Mouse (Mus musculus) hindbrain, embryonic 14.5 days (tissue): Measurements from ENCODE around the gene Tnxb. TPM values are rescaled to one million over a fixed set of nuclear protein-coding genes. Genes with fewer than 3 reads are reported as not detected.
A peak's percentile ranks its signal among the peaks of the same experiment; 100 is the strongest.
"Not testable (repeated sequence)": the region's sequence is repeated elsewhere in the genome, so short reads cannot be mapped to it uniquely, and the experiment has no call there.

ENCODE experiments used
- ATAC-seq: fragments of 200-750 bp; cut with Nextera tagmentation; 2 replicates; pipeline ENCODE4 v1.8.0; 2017; ENCODE audit warnings: moderate number of reproducible peaks, mild to moderate bottlenecking, moderate TSS enrichment, moderate library complexity; ENCODE audit not compliant: low FRiP score
- DNase-seq: peaks from one replicate; pipeline ENCODE4 v3.0.0-alpha.2; 2015; ENCODE audit warnings: low spot score
- H3K27ac ChIP-seq: fragments of 300-500 bp; sonication (generic); 2 replicates; pipeline ENCODE4 v1.5.1; 2014; ENCODE audit warnings: mild to moderate bottlenecking, moderate library complexity
- H3K27me3 ChIP-seq: fragments of 300-500 bp; sonication (generic); 2 replicates; pipeline ENCODE4 v1.6.1; 2014; ENCODE audit warnings: mild to moderate bottlenecking, low read length, mixed read lengths; ENCODE audit not compliant: control insufficient read depth, insufficient read depth
- H3K36me3 ChIP-seq: fragments of 300-500 bp; sonication (generic); replicated peaks from 2 replicates; pipeline ENCODE4 v1.6.1; 2014; ENCODE audit not compliant: control insufficient read depth, insufficient read depth
- H3K4me1 ChIP-seq: fragments of 300-500 bp; sonication (generic); replicated peaks from 2 replicates; pipeline ENCODE4 v1.6.1; 2014; ENCODE audit warnings: antibody characterized with exemption, low read length, mixed read lengths; ENCODE audit not compliant: control insufficient read depth, insufficient read depth
- H3K4me2 ChIP-seq: fragments of 300-500 bp; sonication (generic); replicated peaks from 2 replicates; pipeline ENCODE4 v1.6.1; 2014; ENCODE audit warnings: mild to moderate bottlenecking, moderate library complexity
- H3K4me3 ChIP-seq: fragments of 300-500 bp; sonication (generic); replicated peaks from 2 replicates; pipeline ENCODE4 v1.5.1; 2014; ENCODE audit warnings: mild to moderate bottlenecking, low read length
- H3K9ac ChIP-seq: fragments of 300-500 bp; sonication (generic); 2 replicates; pipeline ENCODE4 v1.6.1; 2014
- H3K9me3 ChIP-seq: fragments of 300-500 bp; sonication (generic); 2 replicates; pipeline ENCODE4 v1.6.1; 2016; ENCODE audit warnings: low read length; ENCODE audit not compliant: control insufficient read depth
- WGBS: fragments of 180-500 bp; shearing (Covaris S2); extraction: QIAGEN DNeasy Blood & Tissue Kit; methylation state at CpG from one replicate; pipeline ENCODE4 v1.1.7; 2014; 5-methylcytosine and 5-hydroxymethylcytosine counted together
- polyA plus RNA-seq: library from polyadenylated mRNA; unstranded; fragments of >200 nt; fragmentation: Nextera tagmentation; extraction: Ambion mirVana; gene quantifications from 2 replicates; pipeline ENCODE4 v1.2.1, GENCODE M21; 2014

Tnxb gene
- polyA plus RNA-seq, 1 experiment from 2014 or later: 0.24 TPM

DNA sequence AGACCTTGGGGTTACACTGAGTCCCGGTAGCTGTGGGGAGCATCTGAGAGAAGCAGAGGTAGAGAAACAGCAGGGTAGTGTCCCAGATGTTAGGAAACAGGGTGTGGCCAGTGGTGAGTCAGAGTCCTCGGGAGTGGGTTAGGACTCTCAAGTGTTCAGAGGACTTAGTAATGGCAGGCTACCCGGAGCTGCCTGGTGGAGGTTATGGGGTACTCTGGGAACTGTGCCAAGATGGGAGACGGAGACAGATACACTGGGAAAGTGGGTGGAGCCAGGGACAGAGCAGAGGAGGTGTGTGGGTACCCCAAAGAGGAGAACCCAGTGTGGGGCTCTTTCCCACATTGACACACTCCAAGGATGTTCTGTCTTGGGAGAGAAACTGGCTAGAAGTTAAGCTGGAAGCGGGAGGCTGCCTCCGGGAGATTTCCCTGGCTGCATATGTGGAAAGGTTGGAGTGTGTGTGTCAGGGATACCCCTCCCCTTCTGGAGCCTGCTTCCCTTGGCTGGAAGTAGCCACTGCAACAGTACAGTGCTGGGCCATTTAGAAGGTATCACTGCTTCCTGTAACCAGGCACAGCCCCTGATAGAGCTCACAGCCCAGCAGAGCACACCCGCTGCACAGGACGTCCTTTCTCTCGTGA is 14.0 kb downstream of the Tnxb start:
- WGBS: 72% methylated on average over 9 of the region's 9 CpGs

GRCm38 (mm10) chr17:34685120-34686110 is 15.1 kb downstream of the Tnxb start:
- 79% methylated on average over 28 of the region's 28 CpGs for WGBS
- Histone ChIP-seq H3K36me3 (no peaks in the 10 kb centered on the region), H3K9ac (no peak overlapping the region), H3K9me3 (no peaks in the 10 kb centered on the region), H3K4me2 (no peak overlapping the region), H3K27ac (no peak overlapping the region), H3K4me3 (no peak overlapping the region), H3K27me3 (no peaks in the 10 kb centered on the region), H3K4me1 (no peaks in the 10 kb centered on the region)
- ATAC-seq: 0 out of 2 replicates have a peak, but pooled peaks have one; percentile 21
- DNase-seq: peak; percentile 70

More for the DNA sequence above, 14.0 kb downstream of the Tnxb start:
- Histone ChIP-seq H3K4me2 (no peak overlapping the region), H3K4me1 (no peaks in the 10 kb centered on the region), H3K27me3 (no peaks in the 10 kb centered on the region), H3K36me3 (no peaks in the 10 kb centered on the region), H3K9ac (no peak overlapping the region), H3K9me3 (no peaks in the 10 kb centered on the region), H3K27ac (no peak overlapping the region), H3K4me3 (no peak overlapping the region)
- ATAC-seq: peak; percentile 37; the same call in 1 of the 2 replicates
- DNase-seq: no peak

DNA sequence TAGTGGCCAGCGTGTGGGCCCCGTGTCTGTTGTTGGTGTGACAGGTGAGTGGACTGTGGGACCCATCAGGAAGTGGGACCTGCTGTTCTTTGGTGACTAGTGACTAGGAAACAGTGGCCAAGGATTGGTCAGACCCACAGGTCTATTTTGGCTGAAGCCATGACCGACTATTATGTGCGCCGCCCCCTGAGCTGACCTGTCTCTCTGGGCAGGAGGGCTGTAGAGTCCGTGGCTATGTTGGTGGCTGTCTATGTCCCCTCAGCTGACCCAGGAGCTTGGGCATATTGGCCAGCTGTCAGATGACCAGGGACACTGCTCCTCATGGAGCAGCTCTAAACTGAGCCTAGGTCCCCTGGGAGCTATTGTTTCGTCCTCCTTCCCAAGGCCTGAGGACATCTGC is 18.6 kb downstream of the Tnxb start:
- Histone ChIP-seq H3K4me1 (no peaks in the 10 kb centered on the region), H3K4me2 (no peak overlapping the region), H3K36me3 (no peaks in the 10 kb centered on the region), H3K27me3 (no peaks in the 10 kb centered on the region), H3K9me3 (no peaks in the 10 kb centered on the region), H3K27ac (no peak overlapping the region), H3K9ac (no peak overlapping the region), H3K4me3 (no peak overlapping the region)
- WGBS: 95% methylated on average over 7 of the region's 7 CpGs
- ATAC-seq (no peak), DNase-seq (no peak)

DNA sequence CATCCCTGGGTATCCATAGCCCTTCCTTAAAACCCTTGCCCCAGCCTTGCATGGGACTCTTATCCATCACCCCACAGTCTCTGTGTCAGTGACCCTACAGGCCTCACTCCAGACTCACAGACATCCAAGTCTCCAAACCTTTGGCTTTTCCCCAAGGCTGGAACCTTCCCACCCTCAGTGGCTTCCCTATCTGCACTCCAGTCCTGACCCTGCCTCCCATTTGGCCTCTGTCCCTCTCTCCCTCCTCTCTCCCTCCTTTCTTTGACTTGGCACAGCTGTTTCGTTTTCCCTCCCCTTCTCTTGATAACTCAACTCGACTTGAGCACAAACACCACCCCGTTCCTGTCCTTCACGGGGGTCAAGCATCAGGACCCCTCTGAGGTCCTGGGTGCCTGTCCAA is 20.1 kb downstream of the Tnxb start:
- Histone ChIP-seq H3K27ac (no peak overlapping the region), H3K4me2 (no peak overlapping the region), H3K9me3 (no peaks in the 10 kb centered on the region), H3K9ac (no peak overlapping the region), H3K4me1 (no peaks in the 10 kb centered on the region), H3K36me3 (no peaks in the 10 kb centered on the region), H3K27me3 (no peaks in the 10 kb centered on the region), H3K4me3 (no peak overlapping the region)
- WGBS: 77% methylated on average over 4 of the region's 4 CpGs
- DNase-seq (no peak), ATAC-seq (no peak)

DNA sequence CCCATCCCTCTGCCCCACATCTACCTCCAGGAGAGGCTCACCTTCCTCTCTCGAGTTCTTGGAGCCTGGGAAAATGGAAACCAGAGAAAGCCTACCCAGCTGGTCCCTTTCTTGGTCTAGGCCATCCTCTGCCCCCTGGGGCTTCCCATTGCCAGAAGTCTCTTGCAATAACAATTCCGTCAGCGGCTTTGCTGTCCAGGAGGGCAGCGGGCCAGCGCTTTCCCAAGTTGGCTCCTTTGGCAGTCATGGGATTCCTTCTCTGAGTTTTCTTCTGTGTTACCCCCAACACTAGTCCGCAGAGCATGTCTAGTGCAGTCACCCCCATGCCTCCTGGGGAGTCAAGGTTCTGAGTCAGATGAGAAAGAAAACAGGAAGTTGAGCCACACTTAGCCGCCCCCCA is 22.6 kb downstream of the Tnxb start:
- no peak for DNase-seq

GRCm38 (mm10) chr17:34699575-34700408 is 29.5 kb downstream of the Tnxb start:
- Histone ChIP-seq H3K9me3 (no peaks in the 10 kb centered on the region), H3K4me1 (peaks cover 16% of the 10 kb centered on the region), H3K4me3 (no peak overlapping the region), H3K36me3 (no peaks in the 10 kb centered on the region), H3K4me2 (no peak overlapping the region), H3K27me3 (no peaks in the 10 kb centered on the region), H3K9ac (peak overlapping the region; percentile 39; the same call in 1 of the 2 replicates), H3K27ac (peak overlapping the region; percentile 65)
- DNase-seq (peak; percentile 38), ATAC-seq (peak; percentile 59; the same call in 1 of the 2 replicates)
- WGBS: 38% methylated on average over 14 of the region's 14 CpGs

More for the DNA sequence above, 22.6 kb downstream of the Tnxb start:
- Histone ChIP-seq H3K27ac (no peak overlapping the region), H3K4me2 (no peak overlapping the region), H3K27me3 (no peaks in the 10 kb centered on the region), H3K4me3 (no peak overlapping the region), H3K36me3 (no peaks in the 10 kb centered on the region), H3K4me1 (no peaks in the 10 kb centered on the region), H3K9me3 (no peaks in the 10 kb centered on the region), H3K9ac (no peak overlapping the region)
- ATAC-seq: no peak
- WGBS: 66% methylated on average over 7 of the region's 7 CpGs

- DNase-seq (no peak), ATAC-seq (no peak)
- Histone ChIP-seq H3K36me3 (no peaks in the 10 kb centered on the region), H3K4me1 (peaks cover 16% of the 10 kb centered on the region), H3K9ac (no peak overlapping the region), H3K27me3 (no peaks in the 10 kb centered on the region), H3K27ac (peak overlapping the region; percentile 65), H3K9me3 (no peaks in the 10 kb centered on the region), H3K4me2 (no peak overlapping the region), H3K4me3 (no peak overlapping the region)
- 65% methylated on average over 2 of the region's 2 CpGs for WGBS
Measured at GRCm38 (mm10) chr17:34700671-34701071, 30.3 kb downstream of the Tnxb start.

- ATAC-seq, H3K4me1 ChIP-seq, DNase-seq, H3K9me3 ChIP-seq, H3K9ac ChIP-seq, H3K36me3 ChIP-seq, H3K27ac ChIP-seq, H3K4me2 ChIP-seq, H3K4me3 ChIP-seq, H3K27me3 ChIP-seq: not testable (repeated sequence)
- WGBS: 81% methylated on average over 2 of the region's 2 CpGs
Measured at GRCm38 (mm10) chr17:34706476-34706875, 36.1 kb downstream of the Tnxb start.

- Histone ChIP-seq H3K4me1 (no peaks in the 10 kb centered on the region), H3K4me3 (no peak overlapping the region), H3K4me2 (no peak overlapping the region), H3K9ac (no peak overlapping the region), H3K36me3 (no peaks in the 10 kb centered on the region), H3K9me3 (no peaks in the 10 kb centered on the region), H3K27me3 (no peaks in the 10 kb centered on the region), H3K27ac (no peak overlapping the region)
- 49% methylated on average over 6 of the region's 6 CpGs for WGBS
- ATAC-seq (no peak), DNase-seq (peak; percentile 33)
Measured at GRCm38 (mm10) chr17:34712951-34713350, 42.6 kb downstream of the Tnxb start.
